9 mouse cellular contexts compared by ENCODE assay signal in the genomic region with DNA sequence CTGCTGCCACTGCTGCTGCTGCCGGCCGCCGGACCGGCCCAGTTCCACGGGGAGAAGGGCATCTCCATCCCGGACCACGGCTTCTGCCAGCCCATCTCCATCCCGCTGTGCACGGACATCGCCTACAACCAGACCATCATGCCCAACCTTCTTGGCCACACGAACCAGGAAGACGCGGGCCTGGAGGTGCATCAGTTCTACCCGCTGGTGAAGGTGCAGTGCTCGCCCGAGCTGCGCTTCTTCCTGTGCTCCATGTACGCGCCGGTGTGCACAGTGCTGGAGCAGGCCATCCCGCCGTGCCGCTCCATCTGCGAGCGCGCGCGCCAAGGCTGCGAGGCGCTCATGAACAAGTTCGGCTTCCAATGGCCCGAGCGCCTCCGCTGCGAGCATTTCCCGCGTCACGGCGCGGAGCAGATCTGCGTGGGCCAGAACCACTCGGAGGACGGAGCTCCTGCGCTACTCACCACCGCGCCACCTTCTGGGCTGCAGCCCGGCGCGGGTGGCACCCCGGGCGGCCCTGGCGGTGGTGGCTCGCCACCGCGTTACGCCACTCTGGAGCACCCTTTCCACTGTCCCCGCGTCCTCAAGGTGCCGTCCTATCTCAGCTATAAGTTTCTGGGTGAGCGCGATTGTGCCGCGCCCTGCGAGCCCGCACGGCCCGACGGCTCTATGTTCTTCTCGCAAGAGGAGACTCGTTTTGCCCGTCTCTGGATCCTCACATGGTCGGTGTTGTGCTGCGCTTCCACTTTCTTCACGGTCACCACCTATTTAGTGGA. TPM values are rescaled to one million over a fixed set of nuclear protein-coding genes. Genes with fewer than 3 reads are reported as not detected.
DNase-seq lines count a peak whose midpoint lies in the region; ATAC-seq and TF ChIP-seq lines count a peak whose summit lies in the region.
"Had no signal": no experiment of that assay in that cellular context is flagged by ENCODE, and none has a peak within 500 bp of the region (broad histone marks: within the 10 kb centered on the region; RNA-seq: fewer than 3 reads in every experiment).

No protein-coding gene starts in this region.

- peak; percentile 34; the same call in 1 of the 2 replicates for ATAC-seq in frontal cortex, adult (ENCODE audit: low TSS enrichment)
- ATAC-seq in hindbrain, postnatal 0 days: peak; percentile 34
- peak; percentile 52 for ATAC-seq in neural tube, embryonic 13.5 days (ENCODE audit: low read depth)

- peak overlapping the region; percentile 82 for H3K27ac ChIP-seq in hindbrain, postnatal 0 days
- H3K27ac ChIP-seq in liver, adult 2 months (replicated peaks; ENCODE audit: insufficient read depth, low read depth, low read length): no peak overlapping the region
- H3K27ac ChIP-seq in neural tube, embryonic 13.5 days (replicated peaks): peak overlapping the region; percentile 96

- H3K27me3 ChIP-seq in hindbrain, postnatal 0 days (ENCODE audit: insufficient read depth, low read length): no peaks in the 10 kb centered on the region
- peaks cover 26% of the 10 kb centered on the region for H3K27me3 ChIP-seq in liver, adult 2 months (ENCODE audit: control insufficient read depth, insufficient read depth, low read length)
- no peaks in the 10 kb centered on the region for H3K27me3 ChIP-seq in neural tube, embryonic 13.5 days

- peak overlapping the region; percentile 77 for H3K4me2 ChIP-seq in hindbrain, postnatal 0 days (ENCODE audit: low read depth, low read length)
- peak overlapping the region; percentile 82 for H3K4me2 ChIP-seq in neural tube, embryonic 13.5 days

- H3K4me1 ChIP-seq in hindbrain, postnatal 0 days (ENCODE audit: insufficient read depth, low read length): peaks cover 3% of the 10 kb centered on the region; the same call in 1 of the 2 replicates
- H3K4me1 ChIP-seq in liver, adult 2 months (ENCODE audit: control insufficient read depth, insufficient read depth, low read length): peaks cover 4% of the 10 kb centered on the region; the same call in 1 of the 2 replicates
- H3K4me1 ChIP-seq in neural tube, embryonic 13.5 days (replicated peaks): peaks cover 59% of the 10 kb centered on the region

- peak; percentile 93 for DNase-seq in heart, adult 11 months
- DNase-seq in heart, adult 8-10 months (ENCODE audit: low spot score): no peak
- peak; percentile 57 for DNase-seq in adrenal gland, postnatal 14 days
- peak; percentile 63 for DNase-seq in hindbrain, postnatal 0 days (ENCODE audit: low spot score)
- DNase-seq in liver, adult 2 months (ENCODE audit: extremely low read depth, low read depth, low spot score): peak; percentile 4
- DNase-seq in spleen, postnatal 36 days (ENCODE audit: low spot score in 2 of 2): no peak

- H3K36me3 ChIP-seq in hindbrain, postnatal 0 days (ENCODE audit: insufficient read depth, low read length): no peaks in the 10 kb centered on the region
- no peaks in the 10 kb centered on the region for H3K36me3 ChIP-seq in liver, adult 2 months (ENCODE audit: control insufficient read depth, insufficient read depth, low read length)
- H3K36me3 ChIP-seq in neural tube, embryonic 13.5 days: no peaks in the 10 kb centered on the region

- TF ChIP-seq CTCF in hindbrain, postnatal 0 days (IDR thresholded peaks at IDR 0.05; ENCODE audit: low read depth): no peak
- TF ChIP-seq CTCF in liver, adult 2 months (IDR thresholded peaks at IDR 0.05; ENCODE audit: low read depth, low read length): no peak

- H3K4me3 ChIP-seq in hindbrain, postnatal 0 days (ENCODE audit: low read length): peak overlapping the region; percentile 78
- peak overlapping the region; percentile 54; the same call in 1 of the 2 replicates for H3K4me3 ChIP-seq in liver, adult 2 months (ENCODE audit: insufficient read depth, low read depth, low read length)
- H3K4me3 ChIP-seq in neural tube, embryonic 13.5 days: peak overlapping the region; percentile 81

- peak overlapping the region; percentile 65 for H3K9ac ChIP-seq in hindbrain, postnatal 0 days (replicated peaks; ENCODE audit: low read length)
- H3K9ac ChIP-seq in liver, adult 2 months (ENCODE audit: low read depth, low read length): 0 out of 2 replicates have a peak overlapping the region, but pooled peaks have one; percentile 13
- peak overlapping the region; percentile 87 for H3K9ac ChIP-seq in neural tube, embryonic 13.5 days

- WGBS in hindbrain, postnatal 0 days: under 1% methylated on average over 74 of the region's 74 CpGs
- WGBS in liver, adult 2 months: 3% methylated on average over 74 of the region's 74 CpGs
- under 1% methylated on average over 73 of the region's 74 CpGs for WGBS in neural tube, embryonic 13.5 days

- no peak for TF ChIP-seq POLR2A in liver, adult 2 months (IDR thresholded peaks at IDR 0.05; ENCODE audit: extremely low read depth, insufficient read depth, low read length)

- H3K79me2 ChIP-seq in liver, adult 2 months (ENCODE audit: control insufficient read depth, insufficient read depth, low read length): no peaks in the 10 kb centered on the region; the same call in 1 of the 2 replicates

- H3K9me3 ChIP-seq in hindbrain, postnatal 0 days (ENCODE audit: low read length): no peaks in the 10 kb centered on the region
- H3K9me3 ChIP-seq in neural tube, embryonic 13.5 days: no peaks in the 10 kb centered on the region

RNA-seq across cellular contexts. Expression of gene Fzd2, which starts 0.8 kb away (rescaled TPM):
- 1 to 10 TPM; 1.5 to 2.5 (median 2.2) TPM for total RNA-seq in heart, adult 8-10 months (2022)
- 4.0 and 4.4 TPM in 2 replicates for total RNA-seq in adrenal gland, postnatal 14 days (2021)
- total RNA-seq in hindbrain, postnatal 0 days (2014; rRNA removed): 31.7 and 34.5 TPM in 2 replicates
- 6.0 and 6.5 TPM in 2 replicates for polyA plus RNA-seq in hindbrain, postnatal 0 days (2015; fragmentation: Nextera tagmentation; extraction: Ambion mirVana)
- total RNA-seq in liver, adult 2 months (2014; rRNA removed): 0.07 and 0.09 TPM in 2 replicates
- 0.19 and 0.24 TPM in 2 replicates for polyA plus RNA-seq in liver, adult 2 months (2012; rRNA removed)
- polyA plus RNA-seq in neural tube, embryonic 13.5 days (2015; fragmentation: Nextera tagmentation; extraction: Ambion mirVana): 14.8 and 21.1 TPM in 2 replicates

RNA-seq across cellular contexts. Expression of gene Gm11627, which starts 25.7 kb away (rescaled TPM):
- total RNA-seq in heart, adult 8-10 months (2022): under 1 TPM in 3 of 4 experiments, not detected in 1; 0.34 to 0.65 (median 0.60) TPM
- 0.44 and 0.60 TPM in 2 replicates for total RNA-seq in adrenal gland, postnatal 14 days (2021)
- total RNA-seq in hindbrain, postnatal 0 days (2014; rRNA removed): 2.0 TPM in 1 of 2 replicates, not detected in the other
- polyA plus RNA-seq in hindbrain, postnatal 0 days (2015; fragmentation: Nextera tagmentation; extraction: Ambion mirVana): 5.2 TPM in 2 replicates
- not detected in 2 replicates for total RNA-seq in liver, adult 2 months (2014; rRNA removed)
- polyA plus RNA-seq in liver, adult 2 months (2012; rRNA removed): not detected in 2 replicates
- 7.5 and 8.7 TPM in 2 replicates for polyA plus RNA-seq in neural tube, embryonic 13.5 days (2015; fragmentation: Nextera tagmentation; extraction: Ambion mirVana)

RNA-seq across cellular contexts. Expression of gene Gpatch8, which starts 48.8 kb away (rescaled TPM):
- total RNA-seq in heart, adult 8-10 months (2022): 10 to 100 TPM; 16.4 to 22.3 (median 17.8) TPM
- total RNA-seq in adrenal gland, postnatal 14 days (2021): 29.7 and 29.9 TPM in 2 replicates
- 21.0 and 21.3 TPM in 2 replicates for total RNA-seq in hindbrain, postnatal 0 days (2014; rRNA removed)
- polyA plus RNA-seq in hindbrain, postnatal 0 days (2015; fragmentation: Nextera tagmentation; extraction: Ambion mirVana): 48.9 and 50.6 TPM in 2 replicates
- total RNA-seq in liver, adult 2 months (2014; rRNA removed): 9.2 TPM in 2 replicates
- polyA plus RNA-seq in liver, adult 2 months (2012; rRNA removed): 5.1 and 6.0 TPM in 2 replicates
- polyA plus RNA-seq in neural tube, embryonic 13.5 days (2015; fragmentation: Nextera tagmentation; extraction: Ambion mirVana): 77.5 and 83.8 TPM in 2 replicates

RNA-seq across cellular contexts. Expression of gene Meioc, which starts 58.6 kb away (rescaled TPM):
- total RNA-seq in heart, adult 8-10 months (2022): not detected
- total RNA-seq in adrenal gland, postnatal 14 days (2021): not detected in 2 replicates
- 0.65 TPM in 1 of 2 replicates, not detected in the other for total RNA-seq in hindbrain, postnatal 0 days (2014; rRNA removed)
- polyA plus RNA-seq in hindbrain, postnatal 0 days (2015; fragmentation: Nextera tagmentation; extraction: Ambion mirVana): 0.24 and 0.32 TPM in 2 replicates
- total RNA-seq in liver, adult 2 months (2014; rRNA removed): not detected in 2 replicates
- polyA plus RNA-seq in liver, adult 2 months (2012; rRNA removed): not detected in 2 replicates
- polyA plus RNA-seq in neural tube, embryonic 13.5 days (2015; fragmentation: Nextera tagmentation; extraction: Ambion mirVana): 0.15 and 0.25 TPM in 2 replicates
- total RNA-seq: layer of hippocampus, adult 8-10 months had no signal

Comparison
In these comparisons a context has a peak if more than half of its experiments do, and no peak if none do; other contexts are left out.
1. DNase-seq: peak in heart, adult 11 months (single experiment), adrenal gland, postnatal 14 days (single experiment), hindbrain, postnatal 0 days (single experiment) and liver, adult 2 months (single experiment); none in heart, adult 8-10 months (single experiment) and spleen, postnatal 36 days (0 of 2).
2. H3K9ac ChIP-seq: peak in every context shown above with its lines; median percentile 87 in neural tube, embryonic 13.5 days; 65 in hindbrain, postnatal 0 days; 13 in liver, adult 2 months.
3. Peak in every context shown above with its lines, with median percentiles within 50 percentile points of each other: ATAC-seq and H3K4me3 ChIP-seq.